Mouse (Mus musculus) Patski (cell line): ENCODE measurements around the gene Csgalnact2. TPM values are rescaled to one million over a fixed set of nuclear protein-coding genes. Genes with fewer than 3 reads are reported as not detected.

Experiments used
- ATAC-seq: fragments of 100-300 bp; one replicate; pipeline ENCODE4 v1.8.0; 2021
- CTCF ChIA-PET: fragments of 350-600 bp; sonication (Branson Sonifier 250); formaldehyde crosslinking; loops from one replicate; lab custom pipeline; 2022; ENCODE audit warnings: inconsistent platforms; lab: Charles Lee
- POLR2A ChIA-PET: fragments of 350-600 bp; sonication (Branson Sonifier 250); formaldehyde crosslinking; loops from one replicate; lab custom pipeline; 2022; ENCODE audit warnings: antibody characterized with exemption, inconsistent platforms; lab: Charles Lee
- DNase-seq: peaks from one replicate; pipeline ENCODE4 v3.0.0-alpha.2; 2011; ENCODE audit warnings: low read depth, low spot score
- H3K27me3 ChIP-seq: fragments of 371-371 bp; one replicate; pipeline ENCODE4 v1.5.1; 2021
- CTCF ChIP-seq: fragments of 100-300 bp; IDR thresholded peaks from one replicate; pipeline ENCODE4 v1.5.1; 2021
- in situ Hi-C: fragments of 300-500 bp; cut with MboI; formaldehyde crosslinking; loops from 3 replicates; pipeline ENCODE4 v1.11.1; 2018; ENCODE audit warnings: low pct_unique_long_range_greater_than_20kb, mixed read lengths
- polyA plus RNA-seq: library from polyadenylated mRNA; unstranded; gene quantifications from one replicate; pipeline ENCODE4 v1.2.3, GENCODE M21; 2021

The Csgalnact2 gene
- 11.7 TPM for polyA plus RNA-seq

- ATAC-seq (peak; percentile 96), DNase-seq (peak; percentile 24)
- peaks cover 9% of the 10 kb centered on the region for H3K27me3 ChIP-seq
- ChIA-PET POLR2A (no interaction called here), CTCF (no interaction called here)
- in situ Hi-C loops, result no loop called here
- TF ChIP-seq CTCF, result peak; percentile 27
Observed at GRCm38 (mm10) chr6:118138731-118139709, at the start of gene Csgalnact2. Gene Csgalnact2, minus strand, starts transcription at chr6:118139140.

- peaks cover 6% of the 10 kb centered on the region for H3K27me3 ChIP-seq
- ATAC-seq (no peak), DNase-seq (no peak)
- ChIA-PET CTCF (no interaction called here), POLR2A (no interaction called here)
- in situ Hi-C loops, result no loop called here
- no peak for TF ChIP-seq CTCF
Observed at GRCm38 (mm10) chr6:118188599-118188998, 49.7 kb upstream of the Csgalnact2 start.

GRCm38 (mm10) chr6:118187285-118187641 lies 48.3 kb upstream of the Csgalnact2 start:
- no peak for DNase-seq
- no peak for TF ChIP-seq CTCF
- ChIA-PET POLR2A (no interaction called here), CTCF (no interaction called here)
- ATAC-seq, result no peak
- peaks cover 6% of the 10 kb centered on the region for H3K27me3 ChIP-seq
- in situ Hi-C loops, result no loop called here

- ATAC-seq (no peak), DNase-seq (no peak)
- POLR2A ChIA-PET, result no interaction called here
- CTCF ChIA-PET, result interaction anchor here (0.8 to 1.2 kb wide), 2 partner anchors 8 to 186 kb away, joined by 3 read pairs; no protein-coding TSS in a partner anchor
- no peak for TF ChIP-seq CTCF
- peaks cover 6% of the 10 kb centered on the region for H3K27me3 ChIP-seq
- in situ Hi-C loops, result no loop called here
Observed at GRCm38 (mm10) chr6:118186620-118187284, 47.8 kb upstream of the Csgalnact2 start.

GRCm38 (mm10) chr6:118184126-118184525 lies 45.2 kb upstream of the Csgalnact2 start:
- CTCF ChIA-PET, result interaction anchor here (0.9 to 1.4 kb wide), 2 partner anchors 8 to 196 kb away, joined by 3 read pairs; no protein-coding TSS in a partner anchor
- POLR2A ChIA-PET, result no interaction called here
- TF ChIP-seq CTCF, result no peak
- ATAC-seq (no peak), DNase-seq (no peak)
- H3K27me3 ChIP-seq, result peaks cover 8% of the 10 kb centered on the region
- in situ Hi-C loops, result loop anchor here (5.0 kb wide), 1 partner anchor 198 kb away; no protein-coding TSS in a partner anchor

- ATAC-seq (no peak), DNase-seq (no peak)
- no peak for TF ChIP-seq CTCF
- POLR2A ChIA-PET, result no interaction called here
- in situ Hi-C loops, result loop anchor here (5.0 kb wide), 1 partner anchor 202 kb away; no protein-coding TSS in a partner anchor
- CTCF ChIA-PET, result interaction anchor here (1.1 to 3.1 kb wide), 5 partner anchors 14 to 214 kb away, joined by 3 to 39 read pairs (median 4); no protein-coding TSS in a partner anchor
- H3K27me3 ChIP-seq, result peaks cover 12% of the 10 kb centered on the region
Observed at GRCm38 (mm10) chr6:118180085-118180423, 41.1 kb upstream of the Csgalnact2 start.

GRCm38 (mm10) chr6:118179316-118180084 lies 40.6 kb upstream of the Csgalnact2 start:
- no peak for TF ChIP-seq CTCF
- POLR2A ChIA-PET, result no interaction called here
- DNase-seq (peak; percentile 38), ATAC-seq (peak; percentile 82)
- H3K27me3 ChIP-seq, result peaks cover 12% of the 10 kb centered on the region
- in situ Hi-C loops, result loop anchor here (5.0 kb wide), 1 partner anchor 203 kb away; no protein-coding TSS in a partner anchor
- CTCF ChIA-PET, result interaction anchor here (0.7 to 3.1 kb wide), 8 partner anchors 13 to 240 kb away, joined by 3 to 39 read pairs (median 4); partner anchors contain the start of gene Bms1

- in situ Hi-C loops, result no loop called here
- TF ChIP-seq CTCF, result no peak
- CTCF ChIA-PET, result no interaction called here
- ATAC-seq (no peak), DNase-seq (no peak)
- H3K27me3 ChIP-seq, result peaks cover 18% of the 10 kb centered on the region
- POLR2A ChIA-PET, result no interaction called here
Observed at GRCm38 (mm10) chr6:118173975-118174328, 35.0 kb upstream of the Csgalnact2 start.

- DNase-seq, result no peak
- ChIA-PET POLR2A (no interaction called here), CTCF (no interaction called here)
- no peak for TF ChIP-seq CTCF
- in situ Hi-C loops, result no loop called here
- ATAC-seq, result no peak
- H3K27me3 ChIP-seq, result peaks cover 18% of the 10 kb centered on the region
Observed at GRCm38 (mm10) chr6:118173251-118173974, 34.5 kb upstream of the Csgalnact2 start.

GRCm38 (mm10) chr6:118171386-118171785 lies 32.4 kb upstream of the Csgalnact2 start:
- ATAC-seq, result no peak
- TF ChIP-seq CTCF, result no peak

More at GRCm38 (mm10) chr6:118171386-118171785, 32.4 kb upstream of the Csgalnact2 start:
- ChIA-PET POLR2A (no interaction called here), CTCF (no interaction called here)
- DNase-seq, result no peak
- peaks cover 17% of the 10 kb centered on the region for H3K27me3 ChIP-seq
- in situ Hi-C loops, result no loop called here
